Mouse (Mus musculus) forebrain, embryonic 14.5 days (tissue): ENCODE results near the gene 1700067P10Rik. TPM values are rescaled to one million over a fixed set of nuclear protein-coding genes. Genes with fewer than 3 reads are reported as not detected.

Experiments
- ATAC-seq: fragments of 200-750 bp; cut with Nextera tagmentation; 2 replicates; pipeline ENCODE4 v1.8.0; 2017; ENCODE audit warnings: mild to moderate bottlenecking, moderate library complexity
- DNase-seq: peaks from one replicate; pipeline ENCODE4 v3.0.0-alpha.2; 2015; ENCODE audit warnings: low spot score
- H3K27ac ChIP-seq: fragments of 300-500 bp; sonication (generic); 2 replicates; pipeline ENCODE4 v1.5.1; 2014; ENCODE audit warnings: low read depth, mild to moderate bottlenecking, control low read depth, low read length, moderate library complexity
- H3K27me3 ChIP-seq: fragments of 300-500 bp; sonication (generic); replicated peaks from 2 replicates; pipeline ENCODE4 v1.6.1; 2014; ENCODE audit warnings: low read length, control low read depth, mixed read lengths; ENCODE audit not compliant: control insufficient read depth, insufficient read depth
- H3K36me3 ChIP-seq: fragments of 300-500 bp; sonication (generic); 2 replicates; pipeline ENCODE4 v1.6.1; 2014; ENCODE audit warnings: low read length, control low read depth; ENCODE audit not compliant: control insufficient read depth, insufficient read depth
- H3K4me1 ChIP-seq: fragments of 300-500 bp; sonication (generic); 2 replicates; pipeline ENCODE4 v1.6.1; 2014; ENCODE audit warnings: antibody characterized with exemption, low read length, control low read depth; ENCODE audit not compliant: control insufficient read depth, insufficient read depth
- H3K4me2 ChIP-seq: fragments of 300-500 bp; sonication (generic); 2 replicates; pipeline ENCODE4 v1.6.1; 2014; ENCODE audit warnings: mild to moderate bottlenecking, control low read depth, low read length
- H3K4me3 ChIP-seq: fragments of 300-500 bp; sonication (generic); 2 replicates; pipeline ENCODE4 v1.5.1; 2014; ENCODE audit warnings: low read depth, low read length, control low read depth
- H3K9ac ChIP-seq: fragments of 300-500 bp; sonication (generic); 2 replicates; pipeline ENCODE4 v1.6.1; 2014; ENCODE audit warnings: mild to moderate bottlenecking, low read length, control low read depth, moderate library complexity
- H3K9me3 ChIP-seq: fragments of 300-500 bp; sonication (generic); replicated peaks from 2 replicates; pipeline ENCODE4 v1.6.1; 2016; ENCODE audit warnings: low read length, control low read depth, mixed read lengths; ENCODE audit not compliant: control insufficient read depth
- WGBS: fragments of 180-500 bp; shearing (Covaris S2); extraction: QIAGEN DNeasy Blood & Tissue Kit; methylation state at CpG from one replicate; pipeline ENCODE4 v1.1.7; 2014; 5-methylcytosine and 5-hydroxymethylcytosine counted together
- polyA plus RNA-seq: library from polyadenylated mRNA; unstranded; fragments of >200 nt; fragmentation: Nextera tagmentation; extraction: Ambion mirVana; gene quantifications from 2 replicates; pipeline ENCODE4 v1.2.1, GENCODE M21; 2014

The 1700067P10Rik gene
- polyA plus RNA-seq, 1 experiment from 2014 or later, result not detected

GRCm38 (mm10) chr17:48090305-48090704 is 1.2 kb downstream of the 1700067P10Rik start:
- H3K27ac ChIP-seq, result no peak overlapping the region
- peak; percentile 14 for DNase-seq
- H3K9ac ChIP-seq, result no peak overlapping the region
- no peaks in the 10 kb centered on the region for H3K36me3 ChIP-seq
- no peak overlapping the region for H3K4me3 ChIP-seq
- peaks cover 5% of the 10 kb centered on the region; the same call in 1 of the 2 replicates for H3K4me1 ChIP-seq
- no peaks in the 10 kb centered on the region for H3K9me3 ChIP-seq
- H3K4me2 ChIP-seq, result no peak overlapping the region
- ATAC-seq, result no peak
- H3K27me3 ChIP-seq, result peaks cover 18% of the 10 kb centered on the region
- 72% methylated on average over 12 of the region's 12 CpGs for WGBS

GRCm38 (mm10) chr17:48093286-48093817 is 4.2 kb downstream of the 1700067P10Rik start:
- Histone ChIP-seq H3K27me3 (peaks cover 47% of the 10 kb centered on the region), H3K27ac (no peak overlapping the region), H3K4me3 (no peak overlapping the region), H3K4me1 (peaks cover 28% of the 10 kb centered on the region), H3K9ac (no peak overlapping the region), H3K36me3 (no peaks in the 10 kb centered on the region), H3K4me2 (no peak overlapping the region), H3K9me3 (no peaks in the 10 kb centered on the region)
- DNase-seq (no peak), ATAC-seq (no peak)
- WGBS, result 69% methylated on average over 5 of the region's 5 CpGs

GRCm38 (mm10) chr17:48094820-48095680 is 5.9 kb downstream of the 1700067P10Rik start:
- ATAC-seq, result no peak
- peak overlapping the region; percentile 32; the same call in 1 of the 2 replicates for H3K4me2 ChIP-seq
- no peaks in the 10 kb centered on the region for H3K9me3 ChIP-seq
- WGBS, result 7% methylated on average over 20 of the region's 20 CpGs
- peak overlapping the region; percentile 33; the same call in 1 of the 2 replicates for H3K27ac ChIP-seq
- H3K4me1 ChIP-seq, result peaks cover 30% of the 10 kb centered on the region
- H3K4me3 ChIP-seq, result peak overlapping the region; percentile 8; the same call in 1 of the 2 replicates
- H3K27me3 ChIP-seq, result peaks cover 63% of the 10 kb centered on the region
- DNase-seq, result no peak
- no peak overlapping the region; the same call in 1 of the 2 replicates for H3K9ac ChIP-seq
- no peaks in the 10 kb centered on the region for H3K36me3 ChIP-seq

GRCm38 (mm10) chr17:48095718-48096121 is 6.6 kb downstream of the 1700067P10Rik start:
- peaks cover 66% of the 10 kb centered on the region for H3K27me3 ChIP-seq
- peak overlapping the region; percentile 41; the same call in 1 of the 2 replicates for H3K9ac ChIP-seq
- ATAC-seq (peak; percentile 18; the same call in 1 of the 2 replicates), DNase-seq (peak; percentile 69)
- H3K27ac ChIP-seq, result peak overlapping the region; percentile 9; the same call in 1 of the 2 replicates
- peak overlapping the region; percentile 8; the same call in 1 of the 2 replicates for H3K4me3 ChIP-seq
- no peaks in the 10 kb centered on the region for H3K36me3 ChIP-seq
- under 1% methylated on average over 26 of the region's 26 CpGs for WGBS
- no peaks in the 10 kb centered on the region for H3K9me3 ChIP-seq
- peaks cover 30% of the 10 kb centered on the region for H3K4me1 ChIP-seq
- peak overlapping the region; percentile 32; the same call in 1 of the 2 replicates for H3K4me2 ChIP-seq

- Histone ChIP-seq H3K4me1 (peaks cover 30% of the 10 kb centered on the region), H3K27ac (no peak overlapping the region), H3K36me3 (no peaks in the 10 kb centered on the region), H3K4me2 (0 out of 2 replicates have a peak overlapping the region, but pooled peaks have one; percentile 47), H3K9ac (no peak overlapping the region), H3K9me3 (no peaks in the 10 kb centered on the region), H3K27me3 (peaks cover 66% of the 10 kb centered on the region), H3K4me3 (peak overlapping the region; percentile 5; the same call in 1 of the 2 replicates)
- no peak for ATAC-seq
- WGBS, result 4% methylated on average over 17 of the region's 17 CpGs
- peak; percentile 18 for DNase-seq
Observed at GRCm38 (mm10) chr17:48096321-48096720, 7.2 kb downstream of the 1700067P10Rik start.

GRCm38 (mm10) chr17:48097011-48097742 is 8.1 kb downstream of the 1700067P10Rik start:
- peaks cover 66% of the 10 kb centered on the region for H3K27me3 ChIP-seq
- H3K9me3 ChIP-seq, result no peaks in the 10 kb centered on the region
- H3K9ac ChIP-seq, result peak overlapping the region; percentile 37; the same call in 1 of the 2 replicates
- H3K27ac ChIP-seq, result no peak overlapping the region
- H3K36me3 ChIP-seq, result no peaks in the 10 kb centered on the region
- peak overlapping the region; percentile 47 for H3K4me2 ChIP-seq
- under 1% methylated on average over 35 of the region's 41 CpGs for WGBS
- ATAC-seq (peak; percentile 24), DNase-seq (peak; percentile 73)
- peaks cover 30% of the 10 kb centered on the region for H3K4me1 ChIP-seq
- H3K4me3 ChIP-seq, result peak overlapping the region; percentile 11; the same call in 1 of the 2 replicates

- ATAC-seq (no peak), DNase-seq (no peak)
- Histone ChIP-seq H3K27ac (no peak overlapping the region), H3K27me3 (peaks cover 66% of the 10 kb centered on the region), H3K9ac (peak overlapping the region; percentile 37; the same call in 1 of the 2 replicates), H3K36me3 (no peaks in the 10 kb centered on the region), H3K4me2 (peak overlapping the region; percentile 47), H3K9me3 (no peaks in the 10 kb centered on the region), H3K4me1 (peaks cover 30% of the 10 kb centered on the region), H3K4me3 (peak overlapping the region; percentile 11)
- WGBS, result under 1% methylated on average over 41 of the region's 43 CpGs
Observed at GRCm38 (mm10) chr17:48097743-48098527, 8.8 kb downstream of the 1700067P10Rik start.

- DNase-seq (peak; percentile 16), ATAC-seq (no peak)
- no peak overlapping the region for H3K9ac ChIP-seq
- H3K9me3 ChIP-seq, result no peaks in the 10 kb centered on the region
- peaks cover 66% of the 10 kb centered on the region for H3K27me3 ChIP-seq
- no peaks in the 10 kb centered on the region for H3K36me3 ChIP-seq
- WGBS, result under 1% methylated on average over 19 of the region's 19 CpGs
- peak overlapping the region; percentile 47; the same call in 1 of the 2 replicates for H3K4me2 ChIP-seq
- peaks cover 30% of the 10 kb centered on the region for H3K4me1 ChIP-seq
- peak overlapping the region; percentile 11; the same call in 1 of the 2 replicates for H3K4me3 ChIP-seq
- no peak overlapping the region for H3K27ac ChIP-seq
Observed at GRCm38 (mm10) chr17:48098528-48098890, 9.4 kb downstream of the 1700067P10Rik start.
